Mouse (Mus musculus): Measurements from ENCODE around the gene Olfr1009.

- TF ChIP-seq POLR2A (IDR thresholded peaks at IDR 0.05; ENCODE audit: insufficient read depth, low read depth, low read length): no peak
- TF ChIP-seq CTCF (IDR thresholded peaks at IDR 0.05): no peak
Measured at GRCm38 (mm10) chr2:85715119-85715518, at the start of gene Olfr1009.

Measured in heart, adult 2 months (tissue).